Mouse (Mus musculus) adrenal gland, adult (tissue): ENCODE data around the gene 1700029F12Rik.
"Not testable (repeated sequence)": the region's sequence is repeated elsewhere in the genome, so short reads cannot be mapped to it uniquely, and the experiment has no call there.

ENCODE experiments used
- DNase-seq, 2 experiments: peaks; one replicate each; pipeline ENCODE4 v3.0.0; 2022 to 2023; ENCODE audit warnings: low spot score in 1 of 2; ENCODE audit not compliant: inconsistent age in 2 of 2

The 1700029F12Rik gene

GRCm38 (mm10) chr13:97034262-97034661, at the start of gene 1700029F12Rik:
Gene 1700029F12Rik (minus strand): TSS chr13:97034362.
- no peak for DNase-seq

- no peak for DNase-seq
Observed at GRCm38 (mm10) chr13:97082432-97082831, 48.3 kb upstream of the 1700029F12Rik start.

GRCm38 (mm10) chr13:97080615-97081014, 46.5 kb upstream of the 1700029F12Rik start:
- no peak for DNase-seq

- DNase-seq: no peak
Observed at GRCm38 (mm10) chr13:97080201-97080600, 46.0 kb upstream of the 1700029F12Rik start.

- DNase-seq: no peak
Observed at GRCm38 (mm10) chr13:97077556-97077955, 43.4 kb upstream of the 1700029F12Rik start.

- no peak for DNase-seq
Observed at GRCm38 (mm10) chr13:97073497-97073896, 39.3 kb upstream of the 1700029F12Rik start.

- peak; percentile 14 to 83 for DNase-seq
Observed at GRCm38 (mm10) chr13:97071626-97072241, 37.6 kb upstream of the 1700029F12Rik start.

GRCm38 (mm10) chr13:97070931-97071625, 36.9 kb upstream of the 1700029F12Rik start:
- DNase-seq: peak; percentile 11 to 76

GRCm38 (mm10) chr13:97068151-97068550, 34.0 kb upstream of the 1700029F12Rik start:
- no peak for DNase-seq

GRCm38 (mm10) chr13:97067691-97068090, 33.5 kb upstream of the 1700029F12Rik start:
- DNase-seq: no peak

GRCm38 (mm10) chr13:97066649-97067550, 32.7 kb upstream of the 1700029F12Rik start, which contains the start of gene Fam169a:
Gene Fam169a (plus strand): TSS chr13:97067286.
- no peak for DNase-seq

- not testable (repeated sequence) for DNase-seq
Observed at GRCm38 (mm10) chr13:97064844-97065621, 30.9 kb upstream of the 1700029F12Rik start.

GRCm38 (mm10) chr13:97064413-97064812, 30.3 kb upstream of the 1700029F12Rik start:
- DNase-seq: peak in 1 of 2 experiments; percentile 60

- DNase-seq: no peak
Observed at GRCm38 (mm10) chr13:97063431-97063830, 29.3 kb upstream of the 1700029F12Rik start.

GRCm38 (mm10) chr13:97062151-97062550, 28.0 kb upstream of the 1700029F12Rik start:
- DNase-seq: no peak

- peak in 1 of 2 experiments; percentile 45 for DNase-seq
Observed at GRCm38 (mm10) chr13:97060331-97060730, 26.2 kb upstream of the 1700029F12Rik start.

GRCm38 (mm10) chr13:97059746-97060145, 25.6 kb upstream of the 1700029F12Rik start:
- peak; percentile 36 to 85 for DNase-seq

- peak; percentile 65 to 90 for DNase-seq
Observed at GRCm38 (mm10) chr13:97057817-97058216, 23.7 kb upstream of the 1700029F12Rik start.

- DNase-seq: peak in 1 of 2 experiments; percentile 43
Observed at GRCm38 (mm10) chr13:97053844-97054243, 19.7 kb upstream of the 1700029F12Rik start.

GRCm38 (mm10) chr13:97052667-97053066, 18.5 kb upstream of the 1700029F12Rik start:
- peak; percentile 44 to 87 for DNase-seq
